Mouse (Mus musculus) liver, adult 2 months (tissue): ENCODE measurements at regions not wholly inside any gene's neighbourhood (a gene's known extent, or its start where the extent isn't known, plus 50 kb on each side); places are given as distances from the start of the nearest gene placed in this dataset.

Source experiments
- DNase-seq: peaks from one replicate; pipeline ENCODE4 v3.0.0-alpha.2; 2011; ENCODE audit warnings: low read depth, low spot score; ENCODE audit errors: extremely low read depth
- H3K27ac ChIP-seq: fragments of 200-500 bp; replicated peaks from 2 replicates; pipeline ENCODE4 v1.5.1; 2012; ENCODE audit warnings: low read depth, mild to moderate bottlenecking, control low read depth, inconsistent platforms, low read length; ENCODE audit not compliant: insufficient read depth
- H3K27me3 ChIP-seq: fragments of 200-500 bp; 2 replicates; pipeline ENCODE4 v1.6.1; 2012; ENCODE audit warnings: mild to moderate bottlenecking, moderate library complexity, low read length, inconsistent platforms; ENCODE audit not compliant: control insufficient read depth, insufficient read depth
- H3K36me3 ChIP-seq: fragments of 200-500 bp; 2 replicates; pipeline ENCODE4 v1.6.1; 2012; ENCODE audit warnings: low read length, inconsistent platforms; ENCODE audit not compliant: control insufficient read depth, insufficient read depth
- H3K4me1 ChIP-seq: fragments of 200-500 bp; 2 replicates; pipeline ENCODE4 v1.6.1; 2011; ENCODE audit warnings: low read length; ENCODE audit not compliant: control insufficient read depth, insufficient read depth
- H3K4me3 ChIP-seq: fragments of 200-500 bp; 2 replicates; pipeline ENCODE4 v1.5.1; 2011; ENCODE audit warnings: low read depth, mild to moderate bottlenecking, control low read depth, low read length, moderate library complexity; ENCODE audit not compliant: insufficient read depth
- H3K79me2 ChIP-seq: fragments of 200-500 bp; 2 replicates; pipeline ENCODE4 v1.6.1; 2012; ENCODE audit warnings: inconsistent platforms, mild to moderate bottlenecking, low read length, moderate library complexity; ENCODE audit not compliant: control insufficient read depth, insufficient read depth
- H3K9ac ChIP-seq: fragments of 200-500 bp; 2 replicates; pipeline ENCODE4 v1.6.1; 2012; ENCODE audit warnings: low read depth, mild to moderate bottlenecking, control low read depth, inconsistent platforms, low read length
- CTCF ChIP-seq: fragments of 200-500 bp; IDR thresholded peaks from 2 replicates; pipeline ENCODE4 v1.5.1; 2011; ENCODE audit warnings: low read depth, low read length, control low read depth
- POLR2A ChIP-seq: fragments of 200-500 bp; IDR thresholded peaks from 2 replicates; pipeline ENCODE4 v1.6.1; 2011; ENCODE audit warnings: low read length, control low read depth; ENCODE audit not compliant: insufficient read depth; ENCODE audit errors: extremely low read depth
- WGBS: fragments of 180-500 bp; shearing (Covaris S2); methylation state at CpG from one replicate; pipeline ENCODE4 v1.1.7; 2018; 5-methylcytosine and 5-hydroxymethylcytosine counted together

GRCm38 (mm10) chr10:115708623-115709022 is 108.0 kb upstream of the Tspan8 start:
- no peak for TF ChIP-seq CTCF
- no peak for TF ChIP-seq POLR2A
- no peaks in the 10 kb centered on the region for H3K36me3 ChIP-seq
- DNase-seq: no peak
- no peak overlapping the region for H3K4me3 ChIP-seq
- no peak overlapping the region for H3K27ac ChIP-seq
- WGBS: 69% methylated on average over 14 of the region's 14 CpGs
- no peaks in the 10 kb centered on the region for H3K4me1 ChIP-seq
- no peak overlapping the region for H3K9ac ChIP-seq
- H3K79me2 ChIP-seq: no peaks in the 10 kb centered on the region
- no peaks in the 10 kb centered on the region for H3K27me3 ChIP-seq

- Histone ChIP-seq H3K27me3 (no peaks in the 10 kb centered on the region), H3K4me3 (no peak overlapping the region), H3K9ac (no peak overlapping the region), H3K27ac (no peak overlapping the region), H3K36me3 (no peaks in the 10 kb centered on the region), H3K79me2 (no peaks in the 10 kb centered on the region), H3K4me1 (no peaks in the 10 kb centered on the region)
- TF ChIP-seq POLR2A (no peak), CTCF (no peak)
- WGBS: 60% methylated on average over 6 of the region's 6 CpGs
- peak; percentile 21 for DNase-seq
Observed at GRCm38 (mm10) chr10:115713896-115714295, 102.7 kb upstream of the Tspan8 start.

GRCm38 (mm10) chr10:115716178-115716577 is 100.5 kb upstream of the Tspan8 start:
- no peak for TF ChIP-seq POLR2A
- no peak for TF ChIP-seq CTCF

DNA sequence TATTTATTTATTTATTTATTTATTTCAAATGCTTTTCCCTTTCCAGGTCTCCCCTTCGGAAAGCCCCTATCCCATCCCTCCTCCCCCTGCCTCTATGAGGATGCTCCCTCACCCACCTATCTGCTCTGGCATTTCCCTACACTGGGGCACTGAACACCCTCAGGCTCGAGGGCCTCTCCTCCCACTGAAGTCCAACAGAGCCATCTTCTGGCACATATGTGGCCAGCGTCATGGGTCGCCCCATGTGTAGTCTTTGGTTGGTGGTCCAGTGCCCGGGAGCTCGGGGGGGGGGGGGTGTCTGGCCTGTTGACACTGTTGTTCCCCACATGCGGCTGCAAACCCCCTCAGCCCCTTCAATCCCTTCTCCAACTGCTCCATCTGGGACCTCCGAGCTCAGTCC is 99.6 kb upstream of the Tspan8 start:
- DNase-seq: no peak
- H3K4me1 ChIP-seq: no peaks in the 10 kb centered on the region
- no peaks in the 10 kb centered on the region for H3K27me3 ChIP-seq
- WGBS: 89% methylated on average over 8 of the region's 8 CpGs
- no peaks in the 10 kb centered on the region for H3K79me2 ChIP-seq
- H3K27ac ChIP-seq: no peak overlapping the region
- no peak overlapping the region for H3K9ac ChIP-seq
- no peak overlapping the region for H3K4me3 ChIP-seq
- TF ChIP-seq CTCF (no peak), POLR2A (no peak)
- H3K36me3 ChIP-seq: no peaks in the 10 kb centered on the region

More at GRCm38 (mm10) chr10:115716178-115716577, 100.5 kb upstream of the Tspan8 start:
- H3K36me3 ChIP-seq: no peaks in the 10 kb centered on the region
- no peaks in the 10 kb centered on the region for H3K4me1 ChIP-seq
- no peak overlapping the region for H3K27ac ChIP-seq
- H3K79me2 ChIP-seq: no peaks in the 10 kb centered on the region
- H3K4me3 ChIP-seq: no peak overlapping the region
- H3K9ac ChIP-seq: no peak overlapping the region
- no peaks in the 10 kb centered on the region for H3K27me3 ChIP-seq
- 84% methylated on average over 9 of the region's 9 CpGs for WGBS
- no peak for DNase-seq

GRCm38 (mm10) chr10:115722589-115722988 is 94.0 kb upstream of the Tspan8 start:
- H3K4me3 ChIP-seq: no peak overlapping the region
- no peak overlapping the region for H3K27ac ChIP-seq
- H3K27me3 ChIP-seq: no peaks in the 10 kb centered on the region
- no peak overlapping the region for H3K9ac ChIP-seq
- DNase-seq: no peak
- TF ChIP-seq CTCF (no peak), POLR2A (no peak)
- no peaks in the 10 kb centered on the region for H3K36me3 ChIP-seq
- no peaks in the 10 kb centered on the region for H3K4me1 ChIP-seq
- WGBS: 81% methylated on average over 3 of the region's 3 CpGs
- no peaks in the 10 kb centered on the region for H3K79me2 ChIP-seq

- Histone ChIP-seq H3K79me2 (no peaks in the 10 kb centered on the region), H3K27ac (no peak overlapping the region), H3K36me3 (no peaks in the 10 kb centered on the region), H3K4me1 (no peaks in the 10 kb centered on the region), H3K27me3 (no peaks in the 10 kb centered on the region), H3K4me3 (no peak overlapping the region), H3K9ac (no peak overlapping the region)
- no peak for DNase-seq
- WGBS: 93% methylated on average over 10 of the region's 10 CpGs
- TF ChIP-seq POLR2A (no peak), CTCF (no peak)
Observed at GRCm38 (mm10) chr10:115742634-115743347, 73.8 kb upstream of the Tspan8 start.
